Mouse (Mus musculus) erythroblast, embryonic 14.5 days (primary cell): ENCODE measurements around the gene Il20ra.

Experiments
- GATA1 ChIP-seq: IDR thresholded peaks from 2 replicates; pipeline ENCODE4 v1.6.1; 2012; ENCODE audit warnings: low read length, inconsistent platforms, mixed read lengths
- TAL1 ChIP-seq: IDR thresholded peaks from 3 replicates; pipeline ENCODE4 v1.6.1; 2012; ENCODE audit warnings: low read length, inconsistent platforms, mixed read lengths

- TF ChIP-seq GATA1 (no peak), TAL1 (no peak)
These were observed 66.7 kb downstream of the Il20ra start for GRCm38 (mm10) chr10:19779092-19779491.
